Mouse (Mus musculus) kidney, postnatal 14 days (tissue): Measurements from ENCODE around the gene Zfhx2.
A peak's percentile ranks its signal among the peaks of the same experiment; 100 is the strongest.
"Not testable (repeated sequence)": the region's sequence is repeated elsewhere in the genome, so short reads cannot be mapped to it uniquely, and the experiment has no call there.

Source experiments
- DNase-seq: peaks from one replicate; pipeline ENCODE4 v3.0.0; 2022; ENCODE audit warnings: mixed read lengths

The Zfhx2 gene

GRCm38 (mm10) chr14:55077481-55078365, 14.4 kb downstream of the Zfhx2 start:
- no peak for DNase-seq

GRCm38 (mm10) chr14:55076956-55077355, 15.2 kb downstream of the Zfhx2 start:
- DNase-seq: no peak

- no peak for DNase-seq
Measured at GRCm38 (mm10) chr14:55076224-55076623, 15.9 kb downstream of the Zfhx2 start.

GRCm38 (mm10) chr14:55074416-55074815, 17.7 kb downstream of the Zfhx2 start:
- DNase-seq: no peak

- no peak for DNase-seq
Measured at GRCm38 (mm10) chr14:55071756-55072155, 20.4 kb downstream of the Zfhx2 start.

- no peak for DNase-seq
Measured at GRCm38 (mm10) chr14:55066042-55066441, 26.1 kb downstream of the Zfhx2 start.

GRCm38 (mm10) chr14:55065391-55065790, 26.7 kb downstream of the Zfhx2 start:
- no peak for DNase-seq

- DNase-seq: no peak
Measured at GRCm38 (mm10) chr14:55064481-55065370, 27.4 kb downstream of the Zfhx2 start.

- DNase-seq: no peak
Measured at GRCm38 (mm10) chr14:55063581-55064381, 28.3 kb downstream of the Zfhx2 start.

- no peak for DNase-seq
Measured at GRCm38 (mm10) chr14:55063117-55063516, 29.0 kb downstream of the Zfhx2 start.

- no peak for DNase-seq
Measured at GRCm38 (mm10) chr14:55062626-55063025, 29.5 kb downstream of the Zfhx2 start.

GRCm38 (mm10) chr14:55061845-55062244, 30.3 kb downstream of the Zfhx2 start:
- no peak for DNase-seq

- peak; percentile 59 for DNase-seq
Measured at GRCm38 (mm10) chr14:55059931-55060330, 32.2 kb downstream of the Zfhx2 start.

- no peak for DNase-seq
Measured at GRCm38 (mm10) chr14:55059009-55059408, 33.1 kb downstream of the Zfhx2 start.

- no peak for DNase-seq
Measured at GRCm38 (mm10) chr14:55055167-55055834, 36.8 kb downstream of the Zfhx2 start.

- no peak for DNase-seq
Measured at GRCm38 (mm10) chr14:55054191-55054749, 37.9 kb downstream of the Zfhx2 start.

GRCm38 (mm10) chr14:55053708-55054190, 38.4 kb downstream of the Zfhx2 start:
- peak; percentile 30 for DNase-seq

- no peak for DNase-seq
Measured at GRCm38 (mm10) chr14:55053050-55053449, 39.1 kb downstream of the Zfhx2 start.

- DNase-seq: peak; percentile 41
Measured at GRCm38 (mm10) chr14:55052496-55052895, 39.6 kb downstream of the Zfhx2 start.

GRCm38 (mm10) chr14:55047971-55048531, 44.1 kb downstream of the Zfhx2 start:
- DNase-seq: no peak

GRCm38 (mm10) chr14:55043694-55044093, 48.4 kb downstream of the Zfhx2 start:
- not testable (repeated sequence) for DNase-seq
